Mouse (Mus musculus) lung, adult 2 months (tissue): ENCODE data around the gene Mgat1. TPM values are rescaled to one million over a fixed set of nuclear protein-coding genes. Genes with fewer than 3 reads are reported as not detected.

ENCODE experiments used
- DNase-seq: peaks from one replicate; pipeline ENCODE4 v3.0.0; 2022
- H3K4me1 ChIP-seq: fragments of 200-500 bp; 2 replicates; pipeline ENCODE4 v1.6.1; 2011; ENCODE audit warnings: low read length; ENCODE audit not compliant: control insufficient read depth, insufficient read depth
- H3K4me3 ChIP-seq: fragments of 200-500 bp; replicated peaks from 2 replicates; pipeline ENCODE3; 2011; ENCODE audit warnings: low read depth, mild to moderate bottlenecking, control low read depth, low read length; ENCODE audit errors: extremely low read depth
- CTCF ChIP-seq: fragments of 200-500 bp; IDR thresholded peaks from 2 replicates; pipeline ENCODE4 v1.5.1; 2011; ENCODE audit warnings: mild to moderate bottlenecking, low read length, control low read depth; ENCODE audit not compliant: insufficient read depth
- POLR2A ChIP-seq: fragments of 200-500 bp; IDR thresholded peaks from 2 replicates; pipeline ENCODE4 v1.6.1; 2011; ENCODE audit warnings: low read depth, mild to moderate bottlenecking, control low read depth, low read length, borderline replicate concordance; ENCODE audit errors: extremely low read depth
- WGBS: fragments of 180-500 bp; shearing (Covaris S2); methylation state at CpG from one replicate; pipeline ENCODE4 v1.1.7; 2018; 5-methylcytosine and 5-hydroxymethylcytosine counted together
- polyA plus RNA-seq: library from polyadenylated mRNA; depleted of rRNA; stranded (reverse); fragments of >200 nt; gene quantifications from 2 replicates; pipeline ENCODE4 v1.2.3, GENCODE M21; 2012

Mgat1 gene
- polyA plus RNA-seq, 1 experiment: 216 TPM

DNA sequence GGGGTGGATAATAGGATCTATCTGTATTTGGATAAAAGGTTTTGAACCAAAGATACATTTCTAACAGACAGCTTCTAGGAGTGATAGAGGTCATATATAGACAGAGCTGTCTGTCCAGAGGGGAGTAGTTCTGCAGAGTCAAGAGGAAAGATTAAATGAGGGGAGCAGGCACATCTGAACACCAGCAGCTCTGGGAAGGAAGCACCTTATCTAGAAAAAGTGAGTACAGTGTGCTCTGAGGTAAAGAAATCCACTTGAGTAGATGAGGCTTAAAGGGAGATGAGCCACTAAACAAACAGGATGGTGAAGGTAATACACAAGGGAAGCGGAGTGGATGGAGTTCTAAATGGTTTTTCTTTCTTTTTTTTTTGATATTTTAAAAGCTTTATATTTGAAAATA lies 36.5 kb upstream of the Mgat1 start:
- H3K4me1 ChIP-seq: peaks cover 7% of the 10 kb centered on the region
- 90% methylated on average over 1 of the region's 1 CpGs for WGBS
- DNase-seq: no peak
- no peak for TF ChIP-seq POLR2A
- no peak for TF ChIP-seq CTCF
- no peak overlapping the region for H3K4me3 ChIP-seq

DNA sequence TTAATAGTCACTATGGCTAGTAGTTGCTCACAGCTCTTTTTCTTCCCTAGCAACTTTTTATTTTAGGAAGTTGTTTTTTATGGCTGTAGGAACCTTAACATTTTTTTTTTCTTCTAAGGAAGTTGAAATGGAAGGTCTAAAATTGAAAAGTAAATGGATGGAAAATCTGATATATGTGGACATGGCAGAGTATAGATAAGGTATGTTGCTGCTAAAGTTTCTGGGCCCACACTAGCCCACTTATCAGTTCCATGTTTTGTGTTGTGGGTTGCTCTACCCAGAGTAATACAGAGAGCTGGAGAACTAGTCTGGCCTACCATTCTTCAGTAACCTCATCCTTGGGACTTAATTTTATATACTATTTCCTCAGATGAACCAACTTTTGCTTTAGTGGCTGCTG lies 31.4 kb upstream of the Mgat1 start:
- no peak for DNase-seq
- no peak for TF ChIP-seq POLR2A
- TF ChIP-seq CTCF: no peak
- Histone ChIP-seq H3K4me3 (no peak overlapping the region), H3K4me1 (no peaks in the 10 kb centered on the region; the same call in none of the 2 replicates)

DNA sequence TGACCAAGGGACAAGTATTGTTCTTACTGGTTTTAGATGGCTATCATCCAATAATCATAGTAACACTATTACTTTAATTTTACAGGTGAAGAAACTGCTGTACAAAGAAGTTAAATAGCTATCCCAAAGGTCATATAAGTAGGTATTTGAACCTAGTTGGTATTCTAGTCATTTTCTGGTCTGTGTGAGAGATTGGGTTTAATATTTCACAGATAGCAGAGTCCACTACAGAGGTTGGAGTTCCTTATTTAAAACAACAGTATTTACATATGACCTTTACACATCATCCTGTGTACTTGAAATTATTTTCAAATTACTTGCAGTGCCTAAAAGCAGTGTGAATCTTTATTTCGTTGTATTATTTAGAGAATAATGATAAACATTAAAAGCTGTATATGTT lies 30.5 kb upstream of the Mgat1 start:
- Histone ChIP-seq H3K4me1 (no peaks in the 10 kb centered on the region; the same call in none of the 2 replicates), H3K4me3 (no peak overlapping the region)
- 92% methylated on average over 1 of the region's 1 CpGs for WGBS
- TF ChIP-seq POLR2A (no peak), CTCF (no peak)
- no peak for DNase-seq

DNA sequence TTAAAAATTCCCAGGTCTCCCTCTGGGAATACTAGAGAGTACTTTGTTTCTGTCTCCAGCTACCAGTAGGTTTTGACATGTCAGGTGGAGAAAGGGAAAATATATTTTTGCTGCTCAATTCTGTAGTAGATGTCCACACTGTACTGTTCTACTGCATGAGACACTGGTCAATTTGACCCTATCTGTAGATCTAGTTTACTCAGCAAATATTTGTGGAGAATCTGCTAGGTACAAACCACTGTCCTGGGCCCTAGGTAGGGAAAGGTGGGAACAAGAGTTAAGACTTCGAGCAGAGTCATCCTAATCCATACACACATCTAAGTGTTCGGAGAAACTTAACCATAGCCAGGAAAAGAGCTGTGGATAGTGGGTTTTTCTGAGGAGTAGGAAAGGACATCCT lies 24.7 kb upstream of the Mgat1 start:
- H3K4me3 ChIP-seq: no peak overlapping the region
- DNase-seq: no peak
- 93% methylated on average over 2 of the region's 2 CpGs for WGBS
- H3K4me1 ChIP-seq: no peaks in the 10 kb centered on the region
- TF ChIP-seq POLR2A (no peak), CTCF (no peak)

DNA sequence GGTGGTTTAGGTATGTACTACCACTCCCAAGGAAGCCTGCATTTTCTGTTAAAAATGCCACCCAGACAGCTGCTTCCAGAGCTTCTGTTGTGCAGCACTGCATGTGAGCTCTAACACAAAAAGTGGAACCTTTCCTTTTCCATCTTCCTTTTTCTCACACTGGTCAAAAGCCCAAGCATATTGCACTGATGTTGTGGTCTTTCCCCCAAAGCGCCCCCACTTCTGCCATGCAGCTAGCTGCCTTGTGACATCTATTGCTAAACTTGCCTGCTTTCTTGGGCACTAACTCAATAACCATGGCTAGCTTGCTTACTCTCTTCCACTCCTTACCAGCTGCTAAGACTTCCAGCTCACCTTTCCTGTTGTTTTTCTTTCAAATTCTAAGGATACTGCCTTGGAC lies 19.5 kb upstream of the Mgat1 start:
- Histone ChIP-seq H3K4me1 (no peaks in the 10 kb centered on the region; the same call in 1 of the 2 replicates), H3K4me3 (no peak overlapping the region)

DNA sequence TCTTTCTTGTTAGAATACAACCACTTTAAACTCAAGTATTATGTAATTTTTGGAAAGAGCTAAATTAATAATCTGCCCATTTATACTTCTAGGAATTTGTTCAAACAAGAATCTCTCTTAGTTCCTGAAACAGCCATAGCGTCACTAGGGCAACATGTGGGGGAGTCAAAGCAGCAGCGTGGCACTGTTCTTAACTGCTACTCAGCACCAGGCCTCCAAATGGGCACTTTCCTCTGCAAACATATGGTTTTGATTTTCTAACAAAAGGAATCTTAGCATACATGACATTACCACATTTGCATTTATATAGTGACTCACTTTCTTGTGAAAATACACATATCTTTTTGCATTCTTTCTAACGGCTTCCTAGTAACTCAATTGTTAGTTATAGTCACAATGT lies 11.2 kb upstream of the Mgat1 start:
- no peak overlapping the region for H3K4me3 ChIP-seq
- WGBS: 65% methylated on average over 3 of the region's 3 CpGs
- no peak for DNase-seq
- H3K4me1 ChIP-seq: peaks cover 2% of the 10 kb centered on the region; the same call in 1 of the 2 replicates
- TF ChIP-seq CTCF (no peak), POLR2A (no peak)

More for the DNA sequence above, 19.5 kb upstream of the Mgat1 start:
- TF ChIP-seq POLR2A (no peak), CTCF (no peak)
- no peak for DNase-seq
- WGBS: 64% methylated on average over 1 of the region's 1 CpGs

DNA sequence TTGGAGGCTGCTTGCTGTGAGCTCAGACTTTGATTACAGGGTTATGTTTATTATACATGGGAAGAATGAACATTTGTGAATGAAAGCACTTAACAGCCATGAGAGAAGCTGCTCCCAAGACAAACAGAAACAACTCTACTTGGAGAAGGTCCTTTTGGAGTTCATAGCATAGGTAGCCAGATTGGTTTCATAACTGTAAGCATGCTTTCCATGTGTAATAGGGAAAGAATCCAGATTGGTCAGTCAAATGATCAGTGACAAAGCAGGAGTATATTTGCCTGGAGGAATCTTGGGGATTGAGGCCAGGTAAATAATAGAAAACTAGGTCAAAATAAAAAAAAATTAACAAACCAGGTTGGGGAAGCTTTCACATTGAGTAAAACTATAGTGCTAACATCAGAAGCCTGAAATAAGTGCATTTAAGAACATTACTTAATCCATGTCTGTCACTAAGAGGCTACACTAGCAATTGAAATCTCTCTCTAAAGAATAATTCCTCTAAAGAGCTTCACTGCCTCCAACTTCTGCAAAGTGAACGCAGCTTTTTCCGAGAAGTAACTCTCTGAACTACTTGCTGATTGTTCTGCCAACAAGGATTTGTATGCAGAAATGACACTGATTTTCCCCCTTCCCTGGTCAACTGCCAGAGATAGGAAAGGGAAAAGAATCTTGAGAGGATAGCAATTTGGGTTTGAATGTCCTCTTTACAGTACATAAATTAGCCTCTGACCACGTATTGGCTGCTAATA lies 8.4 kb upstream of the Mgat1 start:
- TF ChIP-seq CTCF: no peak
- no peak for TF ChIP-seq POLR2A
- WGBS: 48% methylated on average over 3 of the region's 3 CpGs
- DNase-seq: no peak
- Histone ChIP-seq H3K4me3 (no peak overlapping the region), H3K4me1 (peaks cover 2% of the 10 kb centered on the region; the same call in 1 of the 2 replicates)

DNA sequence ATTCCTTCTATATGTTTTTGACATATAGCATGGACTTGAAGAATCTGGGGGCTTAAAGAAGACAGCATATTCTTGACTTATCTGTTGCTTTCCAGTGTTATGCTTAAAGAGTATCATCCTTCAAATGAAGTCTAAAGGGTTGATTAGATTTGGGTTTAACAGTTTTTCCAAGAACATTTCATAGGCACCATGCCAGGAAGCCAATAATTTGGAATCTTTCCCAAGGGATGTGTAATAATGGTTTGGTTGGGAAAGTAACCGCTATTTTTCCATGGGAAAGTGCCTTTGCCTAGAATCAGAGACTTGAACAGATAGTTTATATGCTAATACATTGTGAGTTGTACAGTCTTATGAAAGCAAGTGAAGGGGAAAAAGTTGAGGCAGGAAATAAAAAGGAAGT lies 7.1 kb upstream of the Mgat1 start:
- TF ChIP-seq CTCF (no peak), POLR2A (no peak)
- no peak for DNase-seq
- Histone ChIP-seq H3K4me3 (no peak overlapping the region), H3K4me1 (peaks cover 2% of the 10 kb centered on the region; the same call in 1 of the 2 replicates)
- WGBS: 44% methylated on average over 1 of the region's 1 CpGs

DNA sequence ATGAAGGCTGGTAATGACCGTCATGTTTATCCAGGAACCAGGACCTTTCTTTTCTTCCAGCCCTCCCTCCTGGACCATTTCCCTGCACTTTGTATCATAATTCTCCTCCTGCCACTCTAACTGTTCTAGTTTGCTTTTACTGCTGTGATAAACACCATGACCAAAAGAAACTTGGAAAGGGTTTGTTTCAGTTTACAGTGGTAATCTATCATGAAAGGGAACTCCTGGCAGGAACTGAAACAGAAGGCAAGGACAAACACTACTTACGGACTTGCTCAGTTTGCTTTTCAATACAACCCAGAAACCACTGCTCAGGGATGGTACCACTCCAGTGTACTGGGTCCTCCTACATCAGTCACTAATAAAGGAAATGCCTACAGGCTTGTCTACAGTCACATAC lies 6.5 kb upstream of the Mgat1 start:
- DNase-seq: no peak
- Histone ChIP-seq H3K4me1 (peaks cover 2% of the 10 kb centered on the region; the same call in 1 of the 2 replicates), H3K4me3 (no peak overlapping the region)
- TF ChIP-seq CTCF (no peak), POLR2A (no peak)
- 27% methylated on average over 2 of the region's 2 CpGs for WGBS

DNA sequence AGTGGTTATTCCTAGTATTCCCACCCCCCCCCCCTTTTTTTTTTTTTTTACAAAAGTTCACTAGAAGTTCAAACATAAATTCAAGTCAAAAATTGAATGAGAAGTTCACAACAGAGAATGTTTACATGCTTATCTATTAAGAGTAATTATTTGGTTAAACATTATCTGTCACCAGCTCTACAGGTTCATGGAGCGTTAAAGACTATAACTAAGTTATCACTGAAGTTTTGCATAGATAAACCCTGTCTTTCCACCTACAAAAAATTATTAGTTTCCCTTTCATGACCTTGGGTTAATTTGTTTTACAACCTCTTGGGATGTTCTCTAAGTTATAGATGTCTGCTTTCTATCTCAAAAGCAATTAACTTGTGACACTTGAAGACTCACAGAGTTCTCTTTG lies 3.7 kb upstream of the Mgat1 start:
- H3K4me3 ChIP-seq: no peak overlapping the region
- no peak for DNase-seq
- TF ChIP-seq POLR2A: no peak
- no peak for TF ChIP-seq CTCF
- H3K4me1 ChIP-seq: peaks cover 2% of the 10 kb centered on the region
- WGBS: 79% methylated on average over 1 of the region's 1 CpGs

DNA sequence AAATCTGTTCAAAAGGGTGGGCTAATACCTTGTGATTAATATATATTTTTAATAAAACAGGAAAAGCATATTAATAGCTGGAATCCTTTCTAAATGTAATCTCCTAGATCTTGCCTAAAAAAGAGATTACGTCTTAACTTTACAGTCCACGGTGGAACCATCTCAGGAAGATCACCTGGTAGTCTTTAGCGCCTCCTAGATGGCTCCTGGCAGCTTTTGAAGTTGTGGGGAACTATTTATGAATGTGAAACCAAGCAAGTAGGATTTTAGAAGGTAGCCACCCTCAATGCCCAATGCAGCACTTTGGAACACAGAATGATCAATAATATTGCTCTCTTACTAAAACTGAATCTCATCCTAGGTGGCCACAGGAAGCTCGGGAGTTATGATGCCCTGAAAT lies 3.1 kb upstream of the Mgat1 start:
- H3K4me3 ChIP-seq: no peak overlapping the region
- DNase-seq: no peak
- TF ChIP-seq CTCF: no peak
- no peak for TF ChIP-seq POLR2A
- H3K4me1 ChIP-seq: peaks cover 5% of the 10 kb centered on the region
- 68% methylated on average over 4 of the region's 4 CpGs for WGBS
